Mouse (Mus musculus) liver, adult 2 months (tissue): Measurements from ENCODE around the gene Ndufa5.

Experiments
- CTCF ChIP-seq: fragments of 200-500 bp; IDR thresholded peaks from 2 replicates; pipeline ENCODE4 v1.5.1; 2011; ENCODE audit warnings: low read depth, low read length, control low read depth
- POLR2A ChIP-seq: fragments of 200-500 bp; IDR thresholded peaks from 2 replicates; pipeline ENCODE4 v1.6.1; 2011; ENCODE audit warnings: low read length, control low read depth; ENCODE audit not compliant: insufficient read depth; ENCODE audit errors: extremely low read depth

DNA sequence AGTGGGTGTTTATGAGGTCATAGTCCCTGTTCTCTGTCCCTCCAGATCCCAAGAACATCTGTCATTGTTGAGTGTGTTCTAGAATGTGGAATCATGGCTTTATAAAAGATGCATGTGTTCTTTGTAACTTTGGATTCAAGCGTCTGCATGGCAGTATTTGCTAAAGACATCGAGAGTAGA lies 141 bp upstream of the Ndufa5 start, which contains the start of gene Asb15:
- TF ChIP-seq CTCF: no peak
- no peak for TF ChIP-seq POLR2A
